Mouse (Mus musculus): ENCODE results near the gene Tagln2.
A peak's percentile ranks its signal among the peaks of the same experiment; 100 is the strongest.

The Tagln2 gene

GRCm38 (mm10) chr1:172499765-172500441 lies at the start of gene Tagln2:
Tagln2 (plus strand) TSS chr1:172500047.
- peak; percentile 84 for DNase-seq (ENCODE audit: low spot score)

GRCm38 (mm10) chr1:172450226-172450625 lies 49.6 kb upstream of the Tagln2 start:
- no peak for DNase-seq (ENCODE audit: low spot score)

GRCm38 (mm10) chr1:172450848-172451470 lies 48.9 kb upstream of the Tagln2 start:
- DNase-seq (ENCODE audit: low spot score) = no peak

- no peak for DNase-seq (ENCODE audit: low spot score)
These were observed 46.9 kb upstream of the Tagln2 start for GRCm38 (mm10) chr1:172452911-172453310.

- no peak for DNase-seq (ENCODE audit: low spot score)
These were observed 46.0 kb upstream of the Tagln2 start for GRCm38 (mm10) chr1:172453810-172454209.

- no peak for DNase-seq (ENCODE audit: low spot score)
These were observed 44.4 kb upstream of the Tagln2 start for GRCm38 (mm10) chr1:172455416-172455815.

GRCm38 (mm10) chr1:172456001-172456677 lies 43.7 kb upstream of the Tagln2 start:
- DNase-seq (ENCODE audit: low spot score) = peak; percentile 12

GRCm38 (mm10) chr1:172457196-172457595 lies 42.7 kb upstream of the Tagln2 start:
- DNase-seq (ENCODE audit: low spot score) = no peak

GRCm38 (mm10) chr1:172458041-172458440 lies 41.8 kb upstream of the Tagln2 start:
- no peak for DNase-seq (ENCODE audit: low spot score)

- DNase-seq (ENCODE audit: low spot score) = no peak
These were observed 38.2 kb upstream of the Tagln2 start for GRCm38 (mm10) chr1:172461602-172462001.

- DNase-seq (ENCODE audit: low spot score) = no peak
These were observed 37.3 kb upstream of the Tagln2 start for GRCm38 (mm10) chr1:172462534-172462933.

- DNase-seq (ENCODE audit: low spot score) = no peak
These were observed 36.2 kb upstream of the Tagln2 start for GRCm38 (mm10) chr1:172463387-172464333.

GRCm38 (mm10) chr1:172468301-172468877 lies 31.5 kb upstream of the Tagln2 start:
- no peak for DNase-seq (ENCODE audit: low spot score)

- no peak for DNase-seq (ENCODE audit: low spot score)
These were observed 30.5 kb upstream of the Tagln2 start for GRCm38 (mm10) chr1:172469373-172469772.

- DNase-seq (ENCODE audit: low spot score) = no peak
These were observed 29.9 kb upstream of the Tagln2 start for GRCm38 (mm10) chr1:172469810-172470448.

- DNase-seq (ENCODE audit: low spot score) = no peak
These were observed 26.9 kb upstream of the Tagln2 start for GRCm38 (mm10) chr1:172472909-172473308.

- DNase-seq (ENCODE audit: low spot score) = no peak
These were observed 25.7 kb upstream of the Tagln2 start for GRCm38 (mm10) chr1:172474196-172474595.

GRCm38 (mm10) chr1:172475054-172475741 lies 24.6 kb upstream of the Tagln2 start, which contains the start of gene Slamf9:
Slamf9 (plus strand) TSS chr1:172475358.
- DNase-seq (ENCODE audit: low spot score) = no peak

- no peak for DNase-seq (ENCODE audit: low spot score)
These were observed 21.8 kb upstream of the Tagln2 start for GRCm38 (mm10) chr1:172478020-172478419.

- DNase-seq (ENCODE audit: low spot score) = no peak
These were observed 19.5 kb upstream of the Tagln2 start for GRCm38 (mm10) chr1:172480376-172480775.
